Mouse (Mus musculus): ENCODE measurements around the gene Zfp217.

GRCm38 (mm10) chr2:170154301-170154721 lies 6.4 kb upstream of the Zfp217 start:
- no peak for TF ChIP-seq GATA1 (IDR thresholded peaks at IDR 0.05; ENCODE audit: low read length)
- TF ChIP-seq TAL1 (IDR thresholded peaks at IDR 0.05; ENCODE audit: low read length) = no peak

All from erythroblast, embryonic 14.5 days (primary cell).